Mouse (Mus musculus): ENCODE measurements around the gene Smtn. TPM values are rescaled to one million over a fixed set of nuclear protein-coding genes. Genes with fewer than 3 reads are reported as not detected.

Gene Smtn
- polyA plus RNA-seq, 1 experiment from 2014 or later: 18.5 TPM

DNA sequence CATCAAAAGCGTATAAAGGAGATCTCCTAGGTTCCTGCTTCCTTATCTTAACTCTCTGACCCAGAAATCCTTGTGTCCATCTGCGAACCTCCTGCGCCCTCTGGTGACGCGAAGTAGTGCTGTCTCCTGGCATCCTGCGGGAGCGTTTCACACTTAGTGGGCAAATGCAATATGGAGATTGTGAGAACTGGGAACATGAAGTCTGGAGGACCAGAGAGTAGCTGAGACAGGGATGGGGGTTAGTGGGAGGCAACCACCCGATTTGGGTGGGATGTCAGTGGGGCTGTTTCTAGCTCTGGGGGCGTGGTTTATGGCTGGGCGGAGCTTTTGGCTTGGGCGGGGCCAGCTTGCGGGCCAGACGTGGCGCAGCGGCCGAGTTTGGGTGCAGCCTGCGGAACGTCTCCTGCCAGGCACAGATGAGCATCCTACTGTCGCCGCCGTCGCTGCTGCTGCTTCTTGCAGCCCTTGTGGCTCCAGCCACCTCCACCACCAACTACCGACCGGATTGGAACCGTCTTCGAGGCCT is 25.8 kb downstream of the Smtn start, which contains the start of gene Selenom:
TSS of gene Selenom (plus strand) at position 156 of the 526 bp plus-strand sequence.
- no peaks in the 10 kb centered on the region for H3K9me3 ChIP-seq
- WGBS: 0% methylated on average over 25 of the region's 26 CpGs
- peak within 1 kb of the TSS; percentile 61 for H3K27ac ChIP-seq (replicated peaks)
- H3K4me3 ChIP-seq: peak within 1 kb of the TSS; percentile 55
- H3K27me3 ChIP-seq: 0 out of 2 replicates have a peak, but pooled peaks cover 10% of the 10 kb centered on the region
- H3K9ac ChIP-seq: peak within 1 kb of the TSS; percentile 58
- peaks cover 39% of the 10 kb centered on the region for H3K4me1 ChIP-seq (replicated peaks)
- H3K36me3 ChIP-seq: no peaks in the 10 kb centered on the region
- peak; percentile 80 for ATAC-seq (ENCODE audit: low FRiP score, low read depth)
- H3K4me2 ChIP-seq: peak within 1 kb of the TSS; percentile 60

DNA sequence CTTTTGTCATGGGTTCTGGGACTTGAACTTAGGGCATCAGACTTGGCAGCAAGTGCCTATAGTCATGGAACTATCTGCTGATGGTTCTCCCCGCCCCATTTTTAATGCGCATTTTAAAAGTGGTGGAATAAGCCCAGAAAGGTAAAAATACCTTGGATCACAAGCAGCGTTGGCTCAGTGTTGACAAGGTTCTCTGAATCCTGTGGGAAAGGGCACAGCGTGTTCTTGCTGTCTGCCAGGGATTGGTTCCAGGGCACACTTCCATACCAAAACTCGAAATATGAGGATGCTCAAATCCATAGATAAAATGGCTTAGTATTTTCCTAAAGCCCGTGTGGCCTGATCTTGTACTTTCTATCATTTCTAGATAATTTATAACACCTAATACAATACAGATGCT is 27.1 kb downstream of the Smtn start:
- no peaks in the 10 kb centered on the region for H3K36me3 ChIP-seq
- H3K4me3 ChIP-seq: no peak overlapping the region
- ATAC-seq (ENCODE audit: low FRiP score, low read depth): no peak
- peaks cover 39% of the 10 kb centered on the region for H3K4me1 ChIP-seq (replicated peaks)
- no peaks in the 10 kb centered on the region for H3K9me3 ChIP-seq
- H3K9ac ChIP-seq: no peak overlapping the region
- 90% methylated on average over 6 of the region's 6 CpGs for WGBS
- H3K27ac ChIP-seq (replicated peaks): no peak overlapping the region
- no peak overlapping the region for H3K4me2 ChIP-seq
- 0 out of 2 replicates have a peak, but pooled peaks cover 10% of the 10 kb centered on the region for H3K27me3 ChIP-seq

DNA sequence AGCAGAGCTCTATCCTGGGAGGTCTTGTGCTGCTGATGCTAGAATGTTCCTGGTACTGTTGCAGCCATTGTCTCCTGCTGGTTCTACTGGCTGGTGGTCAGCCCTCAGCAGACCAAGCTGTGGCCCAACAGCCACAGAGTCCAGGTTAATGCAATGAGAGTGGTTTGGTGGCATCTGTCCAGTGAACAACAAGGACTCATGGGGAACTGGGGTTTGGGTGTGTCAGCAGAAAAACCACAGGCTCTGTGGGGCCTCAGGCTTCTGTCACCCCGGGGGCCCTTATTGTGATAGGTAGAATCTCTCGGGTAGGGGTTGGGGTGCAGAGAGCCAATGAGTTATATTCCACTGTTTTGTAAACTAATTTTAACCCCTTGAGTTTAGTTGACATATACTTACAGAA is 30.1 kb downstream of the Smtn start:
- H3K4me1 ChIP-seq (replicated peaks): peaks cover 14% of the 10 kb centered on the region
- H3K4me2 ChIP-seq: no peak overlapping the region
- H3K9me3 ChIP-seq: no peaks in the 10 kb centered on the region
- ATAC-seq (ENCODE audit: low FRiP score, low read depth): no peak
- H3K36me3 ChIP-seq: no peaks in the 10 kb centered on the region
- H3K4me3 ChIP-seq: no peak overlapping the region
- 93% methylated on average over 2 of the region's 2 CpGs for WGBS
- H3K27me3 ChIP-seq: no peaks in the 10 kb centered on the region
- H3K9ac ChIP-seq: no peak overlapping the region
- H3K27ac ChIP-seq (replicated peaks): no peak overlapping the region

DNA sequence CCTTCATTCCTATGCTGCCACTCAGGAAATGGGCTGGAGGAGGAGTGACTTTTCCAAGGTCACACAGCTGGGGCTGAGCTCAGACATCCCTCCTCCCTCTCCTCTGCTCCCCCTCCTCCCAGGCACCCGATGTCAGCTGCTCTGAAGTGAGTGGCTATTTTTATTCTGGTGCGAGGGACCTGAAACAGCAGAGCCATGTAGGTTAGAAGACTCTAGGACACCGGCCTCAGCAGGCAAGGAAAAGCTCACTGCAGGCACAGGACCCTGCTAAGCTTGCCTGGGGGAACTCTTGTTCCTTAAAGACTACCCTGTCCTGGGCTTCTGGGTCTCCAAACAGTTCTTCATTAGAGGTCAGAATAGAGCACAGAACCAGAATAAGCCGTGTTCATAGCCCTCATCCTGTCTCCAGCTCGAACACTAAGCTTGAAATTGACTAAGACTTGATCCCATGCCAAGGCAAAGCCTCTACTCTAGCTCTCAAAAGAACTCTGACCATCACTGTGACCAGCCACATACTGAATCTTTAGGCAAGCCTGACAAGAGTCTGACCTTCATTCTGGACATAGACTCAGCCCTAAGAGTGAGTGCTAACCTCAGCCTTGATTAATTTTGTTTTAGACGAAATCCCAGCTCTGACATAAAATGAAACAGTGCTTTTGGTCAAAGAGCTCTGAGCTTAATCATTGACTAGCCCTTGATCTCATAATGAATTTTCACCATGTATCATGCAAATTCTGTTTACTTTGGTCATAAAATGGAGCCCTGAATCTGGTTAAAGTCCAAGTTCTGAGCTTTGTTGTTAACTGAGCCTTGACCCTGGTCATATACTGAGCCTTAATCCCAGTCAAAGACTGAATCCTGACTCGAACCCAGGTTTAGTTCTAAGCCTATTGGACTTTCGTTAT is 31.0 kb downstream of the Smtn start:
- Histone ChIP-seq H3K4me3 (no peak overlapping the region), H3K27me3 (no peaks in the 10 kb centered on the region), H3K27ac (replicated peaks) (no peak overlapping the region), H3K36me3 (no peaks in the 10 kb centered on the region), H3K9me3 (no peaks in the 10 kb centered on the region), H3K4me2 (no peak overlapping the region), H3K9ac (no peak overlapping the region), H3K4me1 (replicated peaks) (peaks cover 11% of the 10 kb centered on the region)
- no peak for ATAC-seq (ENCODE audit: low FRiP score, low read depth)
- WGBS: 80% methylated on average over 8 of the region's 8 CpGs

DNA sequence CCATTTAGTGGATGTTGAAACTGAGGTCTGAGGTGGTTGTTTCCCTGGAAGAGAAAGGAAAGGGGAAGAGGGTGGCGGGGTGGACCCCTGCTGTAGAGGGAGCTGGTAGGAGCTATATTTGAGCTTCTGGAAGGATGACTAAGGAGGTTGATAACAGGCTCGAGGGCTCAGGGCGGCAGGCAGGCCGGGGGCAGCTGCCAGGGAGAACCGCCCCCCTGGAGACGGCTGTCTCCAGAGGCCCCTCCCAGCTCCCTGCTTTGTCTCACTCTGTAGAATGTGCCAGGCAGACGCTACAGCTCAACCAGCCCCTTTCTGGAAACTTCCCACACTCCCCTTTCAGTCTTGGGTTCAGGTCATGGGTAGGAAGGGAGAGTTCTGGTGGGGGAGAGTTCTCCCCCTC is 32.2 kb downstream of the Smtn start:
- no peak overlapping the region for H3K4me3 ChIP-seq
- WGBS: 54% methylated on average over 7 of the region's 7 CpGs

DNA sequence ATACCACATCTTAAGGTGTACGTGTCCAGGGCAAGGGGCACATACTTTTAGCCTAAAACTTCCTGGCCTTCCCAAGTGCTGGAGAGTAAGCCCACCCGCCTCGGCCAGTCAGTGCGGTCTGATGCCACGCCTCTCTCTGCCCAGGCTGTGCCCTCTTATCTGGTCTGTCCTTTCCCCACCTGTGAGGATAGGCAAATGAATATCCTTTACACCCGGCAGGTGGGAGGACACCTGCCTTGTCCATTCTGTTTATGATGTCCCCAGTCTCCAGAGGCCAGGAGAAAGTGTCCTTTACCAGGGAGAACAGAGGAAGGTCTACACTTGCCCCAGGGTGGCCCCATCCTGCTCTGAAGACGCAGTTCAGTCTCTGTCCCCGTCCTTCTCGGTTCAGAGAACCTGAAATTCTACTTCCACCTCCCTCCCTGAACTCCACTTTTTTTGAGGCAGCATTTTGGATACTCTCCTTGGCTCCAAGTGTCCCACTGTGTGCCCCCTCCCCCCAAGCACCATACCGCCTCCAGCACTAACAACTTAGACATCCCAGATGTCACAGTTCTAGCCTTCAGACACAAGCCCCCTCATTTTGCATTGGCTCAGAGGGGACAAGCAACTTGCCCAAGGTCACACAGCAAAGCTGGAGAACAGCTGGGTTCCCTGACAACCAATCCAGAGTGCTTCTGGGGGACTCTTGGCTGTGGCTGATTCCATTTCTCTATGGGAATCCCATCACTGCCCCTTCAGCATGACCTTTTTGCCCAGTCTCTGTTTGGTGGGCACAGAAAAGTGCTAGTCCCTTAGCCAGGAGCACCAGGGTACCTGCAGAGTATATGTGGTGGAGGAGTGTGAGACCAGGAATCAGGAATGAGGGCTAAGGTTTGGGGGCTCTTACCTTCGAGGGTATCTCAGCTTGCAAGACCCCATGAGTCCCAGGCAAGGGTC is 36.4 kb downstream of the Smtn start:
- Histone ChIP-seq H3K9ac (peak overlapping the region; percentile 60), H3K4me3 (peak overlapping the region; percentile 44), H3K36me3 (no peaks in the 10 kb centered on the region), H3K4me2 (peak overlapping the region; percentile 54), H3K4me1 (replicated peaks) (peaks cover 13% of the 10 kb centered on the region), H3K27me3 (no peaks in the 10 kb centered on the region), H3K27ac (replicated peaks) (no peak overlapping the region), H3K9me3 (no peaks in the 10 kb centered on the region)
- no peak for ATAC-seq (ENCODE audit: low FRiP score, low read depth)
- 67% methylated on average over 11 of the region's 11 CpGs for WGBS

More for the DNA sequence above, 32.2 kb downstream of the Smtn start:
- Histone ChIP-seq H3K4me2 (no peak overlapping the region), H3K36me3 (no peaks in the 10 kb centered on the region), H3K27ac (replicated peaks) (no peak overlapping the region), H3K9me3 (no peaks in the 10 kb centered on the region), H3K4me1 (replicated peaks) (peaks cover 13% of the 10 kb centered on the region), H3K9ac (no peak overlapping the region), H3K27me3 (no peaks in the 10 kb centered on the region)
- no peak for ATAC-seq (ENCODE audit: low FRiP score, low read depth)

DNA sequence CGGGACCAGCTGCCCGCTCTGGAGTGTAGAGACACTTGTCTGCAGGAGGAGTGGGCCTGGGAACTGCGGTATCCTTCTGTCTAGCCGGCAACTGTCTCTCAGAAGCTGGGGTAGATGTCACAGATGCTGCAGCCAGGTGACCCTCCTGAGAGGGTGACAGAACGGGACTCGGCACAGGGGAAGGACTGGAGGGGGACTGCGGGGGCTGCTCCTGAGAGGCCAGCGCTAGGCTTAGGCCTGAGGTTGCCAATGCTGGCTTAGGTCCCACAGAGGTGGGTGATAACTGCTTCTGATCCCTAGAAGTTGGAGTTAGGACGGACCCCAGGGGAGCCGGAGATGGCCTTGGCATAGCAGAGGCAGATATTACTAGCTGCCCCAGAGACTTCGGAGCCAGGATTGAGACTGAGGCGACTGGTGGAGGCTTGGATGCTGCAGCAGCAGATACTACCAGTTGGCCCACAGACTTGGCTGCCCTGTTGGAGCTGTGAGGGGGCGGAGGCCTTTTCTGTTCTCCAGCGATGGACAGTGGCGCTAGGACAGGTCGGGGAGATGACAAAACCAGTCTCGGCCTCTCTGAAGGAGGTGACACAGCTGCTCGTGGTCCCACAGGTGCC is 37.8 kb downstream of the Smtn start:
- WGBS: 84% methylated on average over 18 of the region's 18 CpGs
- H3K27me3 ChIP-seq: no peaks in the 10 kb centered on the region
- no peak for ATAC-seq (ENCODE audit: low FRiP score, low read depth)
- no peak overlapping the region for H3K27ac ChIP-seq (replicated peaks)
- no peaks in the 10 kb centered on the region for H3K9me3 ChIP-seq
- H3K4me2 ChIP-seq: no peak overlapping the region
- H3K36me3 ChIP-seq: no peaks in the 10 kb centered on the region
- no peak overlapping the region for H3K4me3 ChIP-seq
- peaks cover 13% of the 10 kb centered on the region for H3K4me1 ChIP-seq (replicated peaks)
- H3K9ac ChIP-seq: no peak overlapping the region

DNA sequence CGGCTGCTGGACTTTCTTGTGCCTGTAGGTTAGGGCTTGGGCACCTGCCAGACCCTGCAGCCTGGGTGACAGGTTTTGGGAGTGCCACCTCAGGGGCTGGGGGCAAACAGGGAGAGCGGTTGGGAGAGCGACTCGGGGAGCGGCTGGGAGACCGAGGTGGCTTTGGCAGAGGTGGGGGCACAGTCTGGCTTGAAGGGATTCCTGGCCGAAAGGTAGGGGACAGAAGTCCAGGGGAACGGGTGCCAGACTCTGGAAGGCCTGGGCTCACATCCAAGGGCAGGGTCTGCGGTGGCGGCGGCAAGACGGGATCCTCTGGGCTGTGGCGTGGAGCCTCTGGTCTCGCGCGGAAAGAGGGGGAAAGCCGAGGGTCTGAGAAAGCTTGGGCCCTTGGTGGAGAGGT is 38.4 kb downstream of the Smtn start:
- no peak overlapping the region for H3K27ac ChIP-seq (replicated peaks)
- no peak overlapping the region for H3K9ac ChIP-seq
- H3K4me2 ChIP-seq: no peak overlapping the region
- no peaks in the 10 kb centered on the region for H3K36me3 ChIP-seq
- no peaks in the 10 kb centered on the region for H3K27me3 ChIP-seq
- no peak overlapping the region for H3K4me3 ChIP-seq
- 77% methylated on average over 17 of the region's 17 CpGs for WGBS
- no peaks in the 10 kb centered on the region for H3K9me3 ChIP-seq
- H3K4me1 ChIP-seq (replicated peaks): peaks cover 13% of the 10 kb centered on the region
- ATAC-seq (ENCODE audit: low FRiP score, low read depth): no peak

DNA sequence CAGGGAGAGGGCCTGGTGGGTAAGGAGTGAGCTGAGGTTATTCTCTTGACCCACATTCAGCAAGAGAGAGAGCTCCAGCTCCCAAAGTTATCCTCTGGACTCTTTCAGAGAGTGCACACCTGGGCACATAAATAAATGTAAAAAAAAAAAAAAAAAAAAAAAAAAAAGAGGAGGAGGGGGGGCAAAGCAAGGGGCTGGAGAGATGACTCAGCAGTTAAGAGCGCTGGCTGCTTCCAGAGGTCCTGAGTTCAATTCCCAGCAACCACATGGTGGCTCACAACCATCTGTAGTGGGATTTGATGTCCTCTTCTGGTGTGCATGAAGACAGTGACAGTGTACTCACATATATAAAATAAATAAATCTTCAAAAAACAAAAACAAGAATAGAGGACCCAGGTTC is 43.1 kb downstream of the Smtn start:
- ATAC-seq (ENCODE audit: low FRiP score, low read depth): no peak
- Histone ChIP-seq H3K27me3 (no peaks in the 10 kb centered on the region), H3K27ac (replicated peaks) (no peak overlapping the region), H3K36me3 (no peaks in the 10 kb centered on the region), H3K9ac (no peak overlapping the region), H3K9me3 (no peaks in the 10 kb centered on the region), H3K4me1 (replicated peaks) (no peaks in the 10 kb centered on the region), H3K4me2 (no peak overlapping the region), H3K4me3 (no peak overlapping the region)
- 95% methylated on average over 1 of the region's 1 CpGs for WGBS

DNA sequence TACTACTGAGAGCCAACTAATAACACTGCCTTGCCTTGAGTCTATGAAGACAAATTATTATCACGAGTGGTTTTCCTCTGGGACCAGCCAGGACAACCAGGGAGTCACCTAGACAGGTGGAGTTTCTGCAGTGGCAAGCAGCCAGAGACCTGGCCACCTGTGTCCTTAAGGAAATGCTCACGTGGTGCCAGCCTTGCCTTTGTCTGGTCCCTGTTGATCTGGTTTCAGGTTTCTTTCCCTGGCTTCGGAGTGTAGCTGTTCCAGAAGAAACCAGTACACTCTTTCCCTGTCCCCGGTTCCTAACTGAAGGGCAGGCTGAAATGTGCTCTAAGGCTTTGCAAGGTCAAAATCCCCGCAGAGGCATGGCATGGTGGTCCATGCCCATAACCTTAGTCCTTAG is 43.7 kb downstream of the Smtn start:
- Histone ChIP-seq H3K36me3 (no peaks in the 10 kb centered on the region), H3K27ac (replicated peaks) (no peak overlapping the region), H3K9ac (no peak overlapping the region), H3K4me3 (no peak overlapping the region), H3K4me1 (replicated peaks) (no peaks in the 10 kb centered on the region), H3K9me3 (no peaks in the 10 kb centered on the region), H3K4me2 (no peak overlapping the region), H3K27me3 (no peaks in the 10 kb centered on the region)
- WGBS: 66% methylated on average over 5 of the region's 5 CpGs
- ATAC-seq (ENCODE audit: low FRiP score, low read depth): no peak

DNA sequence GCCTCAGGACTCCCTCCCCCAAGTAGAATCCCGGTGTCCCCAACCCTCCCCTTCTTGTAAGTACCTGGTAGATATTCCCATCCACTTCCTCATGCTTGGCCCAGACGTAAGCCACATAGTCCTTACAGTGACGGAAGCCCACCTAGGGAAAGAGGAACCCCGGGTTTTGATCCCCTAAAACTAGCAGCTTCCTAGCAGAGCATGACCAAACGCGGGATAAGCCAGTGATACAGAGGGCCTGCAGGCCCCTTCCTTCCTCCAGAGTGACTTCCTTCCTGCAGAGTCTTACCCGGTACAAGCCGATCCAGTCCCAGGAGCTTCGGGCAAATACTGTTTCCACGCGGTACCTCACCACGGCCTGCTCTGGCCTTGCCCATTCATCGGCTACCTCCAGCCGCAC is 44.9 kb downstream of the Smtn start:
- no peak overlapping the region for H3K9ac ChIP-seq
- H3K4me3 ChIP-seq: no peak overlapping the region
- H3K27me3 ChIP-seq: no peaks in the 10 kb centered on the region
- H3K4me1 ChIP-seq (replicated peaks): no peaks in the 10 kb centered on the region
- ATAC-seq (ENCODE audit: low FRiP score, low read depth): no peak
- no peak overlapping the region for H3K27ac ChIP-seq (replicated peaks)
- WGBS: 83% methylated on average over 14 of the region's 14 CpGs
- H3K36me3 ChIP-seq: no peaks in the 10 kb centered on the region
- H3K4me2 ChIP-seq: no peak overlapping the region
- no peaks in the 10 kb centered on the region for H3K9me3 ChIP-seq
